Mouse (Mus musculus): ENCODE measurements around the gene B4galnt2.

- no peak for TF ChIP-seq GATA1 (IDR thresholded peaks at IDR 0.05; ENCODE audit: low read length)
- TF ChIP-seq TAL1 (IDR thresholded peaks at IDR 0.05; ENCODE audit: low read length), result no peak
Observed at GRCm38 (mm10) chr11:95875804-95876203, 38.9 kb downstream of the B4galnt2 start.

All from erythroblast, embryonic 14.5 days (primary cell).